Mouse (Mus musculus): Measurements from ENCODE around the gene Capns2.

The Capns2 gene

GRCm38 (mm10) chr8:92903488-92904135 lies 2.4 kb downstream of the Capns2 start:
- DNase-seq (ENCODE audit: low spot score in 2 of 2), result no peak

GRCm38 (mm10) chr8:92906553-92906952 lies 5.3 kb downstream of the Capns2 start:
- DNase-seq (ENCODE audit: low spot score in 2 of 2), result no peak

GRCm38 (mm10) chr8:92908448-92908847 lies 7.2 kb downstream of the Capns2 start:
- no peak for DNase-seq (ENCODE audit: low spot score in 2 of 2)

GRCm38 (mm10) chr8:92911477-92911876 lies 10.3 kb downstream of the Capns2 start:
- no peak for DNase-seq (ENCODE audit: low spot score in 2 of 2)

- no peak for DNase-seq (ENCODE audit: low spot score in 2 of 2)
Measured at GRCm38 (mm10) chr8:92913396-92913795, 12.2 kb downstream of the Capns2 start.

GRCm38 (mm10) chr8:92916082-92916481 lies 14.9 kb downstream of the Capns2 start:
- DNase-seq (ENCODE audit: low spot score in 2 of 2), result no peak

- DNase-seq (ENCODE audit: low spot score in 2 of 2), result no peak
Measured at GRCm38 (mm10) chr8:92921768-92922167, 20.6 kb downstream of the Capns2 start.

GRCm38 (mm10) chr8:92928986-92929385 lies 27.8 kb downstream of the Capns2 start:
- DNase-seq (ENCODE audit: low spot score in 2 of 2), result no peak

- DNase-seq (ENCODE audit: low spot score in 2 of 2), result no peak
Measured at GRCm38 (mm10) chr8:92938056-92938455, 36.8 kb downstream of the Capns2 start.

- no peak for DNase-seq (ENCODE audit: low spot score in 2 of 2)
Measured at GRCm38 (mm10) chr8:92949071-92949470, 47.9 kb downstream of the Capns2 start.

GRCm38 (mm10) chr8:92950639-92951371 lies 49.6 kb downstream of the Capns2 start:
- DNase-seq (ENCODE audit: low spot score in 2 of 2), result no peak

Data from right cerebral cortex, postnatal 10 days (tissue).